Mouse (Mus musculus): ENCODE results near the gene 1110065P20Rik.

- TF ChIP-seq CTCF (IDR thresholded peaks at IDR 0.05; ENCODE audit: extremely low read depth, insufficient read depth, insufficient read length, insufficient replicate concordance): no peak
- no peak for TF ChIP-seq POLR2A (IDR thresholded peaks at IDR 0.05; ENCODE audit: low read depth, low read length)
These were observed 10.5 kb upstream of the 1110065P20Rik start, which contains the start of gene Maneal for GRCm38 (mm10) chr4:124861283-124862188.
